12 mouse cellular contexts compared by ENCODE assay signal in genomic region chr16:30655798-30656221, GRCm38 (mm10). TPM values are rescaled to one million over a fixed set of nuclear protein-coding genes. Genes with fewer than 3 reads are reported as not detected.
DNase-seq lines count a peak whose midpoint lies in the region; ATAC-seq lines count a peak whose summit lies in the region.
"Had no signal": no experiment of that assay in that cellular context is flagged by ENCODE, and none has a peak within 500 bp of the region (broad histone marks: within the 10 kb centered on the region; RNA-seq: fewer than 3 reads in every experiment).

No protein-coding gene starts in this region.

- intact Hi-C loops in heart, postnatal 10 days (cut with DNase I): loop anchor here (2.0 kb wide), 1 partner anchor 33 kb away; no protein-coding TSS in a partner anchor
- intact Hi-C loops in heart, postnatal 36 days (cut with DNase I): loop anchor here (2.0 kb wide), 1 partner anchor 53 kb away; no protein-coding TSS in a partner anchor

- no peak for ATAC-seq in forebrain, embryonic 11.5 days (replicated peaks; ENCODE audit: low FRiP score)

- H3K27ac ChIP-seq in forebrain, embryonic 11.5 days (ENCODE audit: low read depth, low read length): peak overlapping the region; percentile 41

- H3K4me1 ChIP-seq in forebrain, embryonic 11.5 days (replicated peaks; ENCODE audit: control insufficient read depth, insufficient read depth, low read length): peaks cover 4% of the 10 kb centered on the region; the same call in 1 of the 2 replicates

- DNase-seq in heart, postnatal 10 days: peak; percentile 35 to 38
- DNase-seq in heart, postnatal 36 days: no peak
- peak; percentile 54 for DNase-seq in retina, postnatal 1 day
- no peak for DNase-seq in retina, embryonic 14.5 days (ENCODE audit: low spot score)
- DNase-seq in forebrain, embryonic 11.5 days (ENCODE audit: low spot score): no peak
- DNase-seq in yolk sac, embryonic 10.5 days (ENCODE audit: low spot score): peak; percentile 8
- DNase-seq in right cerebral cortex, adult 2 months (ENCODE audit: low spot score in 2 of 2): no peak
- DNase-seq in thymus, postnatal 4 days: no peak
- DNase-seq: gastrocnemius, postnatal 14 days; spleen, adult 18-20 months had no signal

- no peak overlapping the region for H3K4me2 ChIP-seq in forebrain, embryonic 11.5 days (ENCODE audit: low read depth, low read length, severe bottlenecking)
- H3K4me2 ChIP-seq: liver, embryonic 11.5 days had no signal

- WGBS in forebrain, embryonic 11.5 days: 60% methylated on average over 5 of the region's 5 CpGs

- no peaks in the 10 kb centered on the region for H3K9me3 ChIP-seq in forebrain, embryonic 11.5 days (ENCODE audit: control insufficient read depth, low read length)

- H3K4me3 ChIP-seq in forebrain, embryonic 11.5 days (ENCODE audit: low read depth, low read length): no peak overlapping the region
- H3K4me3 ChIP-seq: myocyte had no signal

- no peaks in the 10 kb centered on the region for H3K36me3 ChIP-seq in forebrain, embryonic 11.5 days (ENCODE audit: control insufficient read depth, insufficient read depth, low read length)

- H3K9ac ChIP-seq in forebrain, embryonic 11.5 days (ENCODE audit: low read length): no peak overlapping the region

- H3K27me3 ChIP-seq in forebrain, embryonic 11.5 days (ENCODE audit: control insufficient read depth, insufficient read depth, low read length): no peaks in the 10 kb centered on the region

RNA-seq across cellular contexts. Expression of gene Fam43a, which starts 56.3 kb away (rescaled TPM):
- 10 to 100 TPM; 40.3 to 46.5 TPM for total RNA-seq in heart, postnatal 10 days (2021)
- 10 to 100 TPM; 27.4 to 31.6 TPM for total RNA-seq in heart, postnatal 36 days (2021)
- polyA plus RNA-seq in forebrain, embryonic 11.5 days (2014; fragmentation: Nextera tagmentation; extraction: Ambion mirVana): 5.7 and 6.8 TPM in 2 replicates

Comparison
In these comparisons a context has a peak if more than half of its experiments do, and no peak if none do; other contexts are left out.
1. DNase-seq: peak in heart, postnatal 10 days (2 of 2), retina, postnatal 1 day (single experiment) and yolk sac, embryonic 10.5 days (single experiment); none in heart, postnatal 36 days (0 of 2), retina, embryonic 14.5 days (single experiment), forebrain, embryonic 11.5 days (single experiment), right cerebral cortex, adult 2 months (0 of 2) and thymus, postnatal 4 days (single experiment).